Mouse (Mus musculus) hindbrain, embryonic 10.5 days (tissue): Measurements from ENCODE around the gene Ormdl3. TPM values are rescaled to one million over a fixed set of nuclear protein-coding genes. Genes with fewer than 3 reads are reported as not detected.

Source experiments
- DNase-seq: peaks from one replicate; pipeline ENCODE4 v3.0.0-alpha.2; 2017; ENCODE audit warnings: low spot score
- H3K27ac ChIP-seq: fragments of 300-500 bp; sonication (generic); 2 replicates; pipeline ENCODE4 v1.5.1; 2016; ENCODE audit warnings: mild to moderate bottlenecking, moderate library complexity
- H3K27me3 ChIP-seq: fragments of 300-500 bp; sonication (generic); 2 replicates; pipeline ENCODE4 v1.6.1; 2016; ENCODE audit warnings: mild to moderate bottlenecking; ENCODE audit not compliant: poor library complexity, insufficient read depth, severe bottlenecking
- H3K36me3 ChIP-seq: fragments of 300-500 bp; sonication (generic); 2 replicates; pipeline ENCODE4 v1.6.1; 2016; ENCODE audit warnings: mild to moderate bottlenecking, moderate library complexity
- H3K4me1 ChIP-seq: fragments of 300-500 bp; sonication (generic); replicated peaks from 2 replicates; pipeline ENCODE4 v1.6.1; 2016; ENCODE audit warnings: mild to moderate bottlenecking
- H3K4me3 ChIP-seq: fragments of 300-500 bp; sonication (generic); 2 replicates; pipeline ENCODE4 v1.5.1; 2016; ENCODE audit warnings: mild to moderate bottlenecking, moderate library complexity
- H3K9me3 ChIP-seq: fragments of 300-500 bp; sonication (generic); 2 replicates; pipeline ENCODE4 v1.6.1; 2016; ENCODE audit warnings: mild to moderate bottlenecking, moderate library complexity
- WGBS: fragments of 180-500 bp; shearing (Covaris S2); methylation state at CpG from one replicate; pipeline ENCODE4 v1.1.7; 2016; 5-methylcytosine and 5-hydroxymethylcytosine counted together
- polyA plus RNA-seq: library from polyadenylated mRNA; unstranded; fragments of >200 nt; fragmentation: Nextera tagmentation; extraction: Ambion mirVana; gene quantifications from 2 replicates; pipeline ENCODE4 v1.2.1, GENCODE M21; 2016

Gene Ormdl3
- polyA plus RNA-seq, 1 experiment from 2014 or later = 59.4 TPM

DNA sequence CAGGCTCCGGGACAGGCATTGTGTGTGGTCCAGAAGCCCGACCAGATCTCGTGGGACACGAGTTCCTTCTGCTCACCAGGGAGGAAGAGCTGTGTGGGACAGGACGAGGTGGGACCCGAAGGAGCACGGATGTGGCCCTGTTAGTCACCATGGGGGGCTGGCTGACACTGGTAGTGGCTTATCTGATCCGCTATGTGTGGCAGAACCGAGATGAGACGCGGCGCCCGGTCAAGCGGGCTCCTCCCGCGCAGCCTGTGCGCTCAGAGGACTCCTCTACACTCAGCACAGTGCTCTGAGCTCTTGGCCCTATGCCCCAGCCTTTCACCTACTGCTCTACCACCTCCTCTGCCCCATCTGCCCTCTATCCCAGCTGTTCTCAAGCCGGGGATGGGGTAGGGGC, 12.1 kb upstream of the Ormdl3 start:
- H3K27ac ChIP-seq = no peak overlapping the region
- 31% methylated on average over 18 of the region's 18 CpGs for WGBS
- no peaks in the 10 kb centered on the region for H3K9me3 ChIP-seq
- H3K4me1 ChIP-seq = peaks cover 19% of the 10 kb centered on the region
- H3K4me3 ChIP-seq = no peak overlapping the region
- DNase-seq = no peak
- no peaks in the 10 kb centered on the region for H3K36me3 ChIP-seq
- peaks cover 49% of the 10 kb centered on the region for H3K27me3 ChIP-seq

DNA sequence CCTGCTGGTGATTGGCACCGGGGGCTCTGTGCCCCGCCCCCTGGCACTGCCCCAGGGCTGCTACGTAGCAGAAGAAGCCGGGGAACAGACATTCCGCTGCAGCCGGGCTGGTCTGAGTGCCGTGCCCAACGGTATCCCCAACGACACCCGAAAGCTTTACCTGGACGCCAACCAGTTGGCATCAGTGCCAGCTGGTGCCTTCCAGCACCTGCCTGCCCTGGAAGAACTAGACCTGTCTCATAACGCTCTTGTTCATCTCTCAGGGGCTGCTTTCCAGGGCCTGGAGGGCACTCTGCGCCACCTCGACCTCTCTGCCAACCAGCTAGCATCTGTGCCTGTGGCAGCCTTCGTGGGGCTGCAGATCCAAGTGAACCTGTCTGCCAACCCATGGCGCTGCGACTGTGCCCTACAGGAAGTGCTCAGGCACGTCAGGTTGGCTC, 11.7 kb upstream of the Ormdl3 start:
- Histone ChIP-seq H3K27me3 (peaks cover 49% of the 10 kb centered on the region), H3K4me3 (no peak overlapping the region), H3K9me3 (no peaks in the 10 kb centered on the region), H3K27ac (no peak overlapping the region), H3K36me3 (no peaks in the 10 kb centered on the region), H3K4me1 (peaks cover 19% of the 10 kb centered on the region)
- WGBS = 66% methylated on average over 18 of the region's 18 CpGs
- no peak for DNase-seq

- H3K9me3 ChIP-seq = no peaks in the 10 kb centered on the region
- no peak for DNase-seq
- H3K36me3 ChIP-seq = no peaks in the 10 kb centered on the region
- peaks cover 19% of the 10 kb centered on the region for H3K4me1 ChIP-seq
- 82% methylated on average over 8 of the region's 8 CpGs for WGBS
- H3K27ac ChIP-seq = no peak within 1 kb of the TSS; the same call in 1 of the 2 replicates
- no peak within 1 kb of the TSS for H3K4me3 ChIP-seq
- H3K27me3 ChIP-seq = peaks cover 49% of the 10 kb centered on the region
These were observed 10.8 kb upstream of the Ormdl3 start, which contains the start of gene Lrrc3c for GRCm38 (mm10) chr11:98597991-98598390. Lrrc3c (plus strand) TSS chr11:98598291.

- DNase-seq = peak; percentile 63
- Histone ChIP-seq H3K4me1 (peaks cover 20% of the 10 kb centered on the region), H3K27me3 (peaks cover 49% of the 10 kb centered on the region), H3K27ac (no peak overlapping the region; the same call in 1 of the 2 replicates), H3K36me3 (no peaks in the 10 kb centered on the region), H3K4me3 (no peak overlapping the region), H3K9me3 (no peaks in the 10 kb centered on the region)
- 36% methylated on average over 6 of the region's 6 CpGs for WGBS
These were observed 10.2 kb upstream of the Ormdl3 start for GRCm38 (mm10) chr11:98597363-98597762.

- WGBS = 95% methylated on average over 3 of the region's 3 CpGs
These were observed 8.8 kb upstream of the Ormdl3 start for GRCm38 (mm10) chr11:98595955-98596354.

DNA sequence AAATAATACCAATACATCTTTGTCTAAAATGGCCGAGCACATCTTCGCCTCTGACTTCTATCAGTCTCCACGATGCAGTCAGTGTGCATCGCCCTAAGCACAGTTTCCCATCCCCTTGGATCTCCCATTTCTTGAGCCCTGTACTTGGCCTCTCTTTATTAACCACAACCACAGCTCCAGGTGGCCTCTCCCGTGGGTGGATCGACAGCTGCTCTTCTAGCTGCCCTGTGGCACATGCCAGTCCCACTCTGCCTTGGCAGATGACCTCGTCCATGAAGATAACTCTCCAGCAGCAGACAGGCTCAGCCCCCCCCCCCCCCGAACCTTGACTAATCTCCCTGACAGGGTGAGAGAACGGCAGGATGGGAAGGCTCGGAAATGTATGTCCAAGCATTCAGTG, 8.3 kb upstream of the Ormdl3 start:
- no peak for DNase-seq
- Histone ChIP-seq H3K27me3 (peaks cover 42% of the 10 kb centered on the region), H3K36me3 (no peaks in the 10 kb centered on the region), H3K4me3 (no peak overlapping the region), H3K4me1 (peaks cover 20% of the 10 kb centered on the region; the same call in 1 of the 2 replicates), H3K27ac (no peak overlapping the region), H3K9me3 (no peaks in the 10 kb centered on the region)
- WGBS = 82% methylated on average over 10 of the region's 10 CpGs

More at GRCm38 (mm10) chr11:98595955-98596354, 8.8 kb upstream of the Ormdl3 start:
- peaks cover 17% of the 10 kb centered on the region; the same call in 1 of the 2 replicates for H3K4me1 ChIP-seq
- no peak overlapping the region for H3K4me3 ChIP-seq
- no peak overlapping the region for H3K27ac ChIP-seq
- peaks cover 47% of the 10 kb centered on the region for H3K27me3 ChIP-seq
- H3K9me3 ChIP-seq = no peaks in the 10 kb centered on the region
- no peaks in the 10 kb centered on the region for H3K36me3 ChIP-seq
- DNase-seq = no peak

- no peak overlapping the region for H3K4me3 ChIP-seq
- no peak overlapping the region for H3K27ac ChIP-seq
- WGBS = 82% methylated on average over 6 of the region's 6 CpGs
- H3K4me1 ChIP-seq = peaks cover 21% of the 10 kb centered on the region; the same call in 1 of the 2 replicates
- H3K9me3 ChIP-seq = no peaks in the 10 kb centered on the region
- peaks cover 37% of the 10 kb centered on the region for H3K27me3 ChIP-seq
- no peaks in the 10 kb centered on the region for H3K36me3 ChIP-seq
- DNase-seq = no peak
These were observed 7.9 kb upstream of the Ormdl3 start for GRCm38 (mm10) chr11:98595021-98595420.

DNA sequence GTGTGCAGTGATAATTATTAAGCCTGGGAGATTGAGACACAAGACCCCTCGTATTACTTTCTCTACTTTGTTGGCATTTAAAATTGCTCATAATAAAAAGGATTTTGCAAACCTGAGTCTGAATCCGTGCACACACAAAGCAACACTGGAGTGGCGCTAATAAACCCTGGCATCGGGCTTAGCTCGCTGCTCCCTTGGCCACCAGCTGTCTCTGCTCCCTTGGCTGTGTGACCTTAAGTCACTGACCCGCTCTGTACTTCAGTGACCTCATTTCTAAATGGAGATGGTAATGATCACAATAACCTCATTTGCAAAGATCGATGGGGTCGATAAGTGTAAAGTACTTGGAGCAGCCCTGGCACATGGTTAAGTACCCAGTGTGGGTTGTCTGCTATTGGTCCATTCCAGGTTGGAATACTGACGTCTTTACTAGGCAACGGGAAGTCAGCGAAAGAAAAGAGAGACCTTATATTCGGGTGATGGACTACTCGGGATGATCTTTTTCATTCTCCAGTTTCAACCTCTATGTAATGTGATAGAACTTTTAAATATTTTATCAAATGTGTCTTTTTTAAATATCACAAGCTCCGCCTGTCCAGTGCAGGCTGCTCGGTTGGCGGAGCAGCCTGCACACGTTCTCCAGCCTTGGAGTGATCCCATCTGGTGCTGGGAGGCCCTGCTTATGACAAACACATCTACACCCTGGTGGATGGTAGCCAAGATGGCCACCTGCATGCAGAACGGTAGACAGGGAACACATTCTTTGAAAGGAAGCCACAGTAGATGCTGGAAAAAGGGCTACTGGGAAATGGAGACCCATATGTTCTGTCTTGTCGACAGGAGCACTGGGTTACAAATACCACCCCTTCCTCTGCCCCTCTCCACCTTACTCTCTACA, 3.6 kb upstream of the Ormdl3 start:
- DNase-seq = no peak
- Histone ChIP-seq H3K4me3 (no peak overlapping the region), H3K9me3 (no peaks in the 10 kb centered on the region), H3K4me1 (peaks cover 45% of the 10 kb centered on the region), H3K36me3 (no peaks in the 10 kb centered on the region), H3K27ac (no peak overlapping the region), H3K27me3 (peaks cover 13% of the 10 kb centered on the region; the same call in 1 of the 2 replicates)
- 76% methylated on average over 19 of the region's 19 CpGs for WGBS

DNA sequence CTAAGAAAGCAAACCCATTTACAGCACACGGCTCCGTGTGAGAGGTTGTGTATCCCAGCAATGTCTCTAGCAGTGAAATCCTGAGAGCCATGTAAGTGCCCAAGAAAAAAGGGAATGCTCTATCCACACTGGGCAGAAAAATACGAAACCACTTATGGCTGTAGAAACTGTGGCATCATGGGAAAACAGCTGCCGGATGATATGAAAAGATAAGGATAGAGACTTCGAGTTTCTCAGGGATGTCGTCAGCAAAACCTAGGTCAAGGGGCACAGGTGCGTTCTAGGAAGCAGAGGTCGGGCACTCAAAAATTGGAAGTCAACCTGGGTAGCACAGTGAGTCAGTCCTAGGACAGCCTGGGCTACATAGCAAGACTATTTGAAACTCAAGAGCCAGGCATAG, 2.1 kb upstream of the Ormdl3 start:
- H3K36me3 ChIP-seq = peaks cover under 1% of the 10 kb centered on the region; the same call in 1 of the 2 replicates

GRCm38 (mm10) chr11:98588833-98589281, 1.7 kb upstream of the Ormdl3 start:
- WGBS = 73% methylated on average over 6 of the region's 6 CpGs
- Histone ChIP-seq H3K9me3 (no peaks in the 10 kb centered on the region), H3K4me1 (peaks cover 60% of the 10 kb centered on the region), H3K27ac (no peak overlapping the region; the same call in 1 of the 2 replicates), H3K27me3 (peaks cover 11% of the 10 kb centered on the region; the same call in 1 of the 2 replicates), H3K4me3 (no peak overlapping the region), H3K36me3 (peaks cover 5% of the 10 kb centered on the region)
- DNase-seq = no peak

More for the DNA sequence above, 2.1 kb upstream of the Ormdl3 start:
- 85% methylated on average over 8 of the region's 8 CpGs for WGBS
- Histone ChIP-seq H3K4me1 (peaks cover 60% of the 10 kb centered on the region), H3K27me3 (peaks cover 11% of the 10 kb centered on the region; the same call in 1 of the 2 replicates), H3K27ac (no peak overlapping the region), H3K9me3 (no peaks in the 10 kb centered on the region), H3K4me3 (no peak overlapping the region)
- no peak for DNase-seq

DNA sequence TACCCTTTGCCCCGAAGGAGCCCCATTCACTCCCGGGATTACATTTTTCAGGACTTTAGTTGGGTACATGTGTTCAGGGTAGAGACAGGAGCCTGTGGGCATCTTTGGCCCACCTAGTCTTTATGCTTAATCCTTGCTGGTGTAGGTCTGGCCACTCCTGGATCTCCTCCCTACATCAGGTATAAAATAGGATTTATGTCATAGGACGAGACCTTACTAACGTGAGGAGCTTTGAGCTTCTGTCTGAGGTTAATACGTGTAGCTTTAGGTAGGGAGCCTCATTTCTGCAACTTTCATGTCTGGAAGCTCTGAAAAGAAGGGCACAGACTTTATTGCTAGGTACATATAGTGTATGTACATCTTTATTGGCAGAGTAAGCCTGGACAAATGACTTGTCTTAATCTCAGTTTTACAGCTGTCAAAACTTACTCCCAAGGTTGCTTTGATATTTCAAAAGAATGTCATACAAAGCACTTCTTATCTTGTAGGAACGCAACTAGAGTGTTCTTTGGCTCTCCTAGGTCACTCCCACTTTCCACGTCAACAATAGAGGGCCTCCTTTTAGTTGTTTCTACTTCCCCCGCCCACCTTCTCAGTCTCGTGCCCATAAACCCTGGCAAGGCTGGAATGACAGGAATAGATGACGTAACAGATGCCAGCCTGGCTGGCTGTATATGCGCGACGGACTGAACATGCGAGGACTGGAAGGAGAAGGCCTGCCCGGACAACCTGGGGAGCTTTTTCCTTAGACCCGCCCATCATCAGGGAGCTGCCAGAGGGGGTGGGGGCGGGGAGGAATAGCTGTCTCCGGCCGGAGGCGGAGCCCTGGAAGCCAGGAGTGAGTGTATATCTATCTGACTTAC, 747 bp upstream of the Ormdl3 start:
- Histone ChIP-seq H3K4me1 (peaks cover 60% of the 10 kb centered on the region), H3K9me3 (no peaks in the 10 kb centered on the region), H3K4me3 (peak overlapping the region; percentile 90), H3K27me3 (peaks cover 11% of the 10 kb centered on the region; the same call in 1 of the 2 replicates), H3K27ac (peak overlapping the region; percentile 93), H3K36me3 (peaks cover 14% of the 10 kb centered on the region)
- peak; percentile 58 for DNase-seq
- 6% methylated on average over 20 of the region's 20 CpGs for WGBS

DNA sequence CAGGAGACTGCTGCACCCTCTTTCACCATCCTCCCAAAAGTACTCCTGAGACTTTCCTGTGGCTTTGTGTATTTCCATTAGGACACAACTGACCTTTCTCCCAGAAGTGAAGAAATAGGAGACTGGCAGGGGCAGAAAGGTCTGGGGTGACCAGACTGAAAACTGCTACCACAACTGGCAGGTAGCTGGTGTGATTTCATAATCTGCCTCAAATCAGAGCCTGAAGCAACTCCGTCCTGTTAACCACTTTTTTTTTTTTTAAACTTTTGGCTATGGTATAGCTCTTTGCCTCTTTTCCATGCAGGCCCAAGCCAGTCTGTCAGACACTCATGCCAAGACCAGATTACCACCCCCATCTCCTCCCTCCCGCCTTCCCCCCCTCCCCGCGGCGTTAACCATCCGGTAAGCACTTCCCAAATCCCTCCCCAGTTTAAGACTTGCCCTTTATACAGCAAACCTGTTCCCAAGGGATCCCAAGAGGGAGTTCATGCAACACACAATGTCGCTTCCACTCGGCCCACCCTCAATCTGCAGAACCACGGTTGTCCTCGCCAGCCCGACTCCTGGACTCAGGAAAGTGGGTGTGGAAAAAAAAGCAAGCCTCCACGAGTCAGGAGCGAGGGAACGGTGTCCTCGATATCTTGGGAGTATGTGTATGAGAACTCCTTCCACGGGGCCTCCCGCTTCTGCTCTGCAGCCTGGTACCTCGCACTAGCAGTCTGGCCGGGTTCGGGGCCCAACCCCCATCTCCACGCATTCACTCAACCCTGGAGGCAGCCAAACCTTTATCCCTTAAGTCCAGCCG, 879 bp downstream of the Ormdl3 start:
- H3K27ac ChIP-seq = peak overlapping the region; percentile 93
- H3K9me3 ChIP-seq = no peaks in the 10 kb centered on the region
- DNase-seq = no peak
- peak overlapping the region; percentile 90 for H3K4me3 ChIP-seq
- peaks cover 3% of the 10 kb centered on the region; the same call in 1 of the 2 replicates for H3K27me3 ChIP-seq
- peaks cover 55% of the 10 kb centered on the region for H3K4me1 ChIP-seq
- WGBS = 2% methylated on average over 22 of the region's 22 CpGs
- peaks cover 31% of the 10 kb centered on the region for H3K36me3 ChIP-seq
